Mouse (Mus musculus) heart, postnatal 0 days (tissue): ENCODE results near the gene Chia1.

ENCODE experiments used
- CTCF ChIP-seq: IDR thresholded peaks from 2 replicates; pipeline ENCODE4 v1.5.1; 2016; ENCODE audit warnings: antibody characterized with exemption, control low read depth, low read depth
- EP300 ChIP-seq: IDR thresholded peaks from 2 replicates; pipeline ENCODE4 v1.6.1; 2016; ENCODE audit warnings: antibody characterized with exemption, low read depth

DNA sequence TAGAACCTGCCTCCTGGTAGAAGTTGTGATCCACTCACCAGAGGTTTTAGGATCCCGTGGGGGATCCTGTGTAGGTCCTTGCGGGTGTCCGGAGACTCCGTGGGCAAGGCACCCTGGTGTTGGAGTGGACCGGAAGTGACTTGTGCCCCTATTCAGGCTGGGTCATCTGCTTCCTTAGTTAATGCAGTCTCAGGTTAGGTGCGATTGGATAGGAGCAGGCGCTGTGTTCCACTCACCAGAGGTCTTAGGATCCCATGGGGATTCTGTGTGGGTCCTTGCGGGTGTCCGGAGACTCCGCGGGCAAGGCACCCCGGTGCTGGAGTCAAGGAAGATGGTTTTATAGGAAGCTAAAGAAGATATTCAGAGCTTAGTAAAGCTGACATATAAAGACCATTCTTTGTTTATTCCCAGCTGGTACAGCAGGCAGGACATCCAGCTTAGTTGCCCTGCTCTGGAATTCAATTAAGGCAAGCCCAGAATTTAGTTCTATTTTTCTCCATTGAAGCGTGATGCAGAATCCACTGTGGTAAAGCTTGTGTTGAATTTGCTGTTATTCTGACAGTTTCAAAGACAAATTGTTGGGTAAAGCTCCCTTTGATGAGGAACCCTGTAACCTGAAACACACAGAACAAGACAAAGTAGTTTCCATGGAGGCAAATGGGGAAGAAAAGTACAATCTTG is 64.6 kb downstream of the Chia1 start:
- TF ChIP-seq CTCF, result no peak
- no peak for TF ChIP-seq EP300
